Mouse (Mus musculus) stomach, postnatal 0 days (tissue): Measurements from ENCODE around the gene Shroom3. TPM values are rescaled to one million over a fixed set of nuclear protein-coding genes. Genes with fewer than 3 reads are reported as not detected.

Experiments used
- ATAC-seq: fragments of 200-750 bp; cut with Nextera tagmentation; 2 replicates; pipeline ENCODE4 v1.8.0; 2017; ENCODE audit not compliant: low FRiP score, low TSS enrichment
- DNase-seq: peaks from one replicate; pipeline ENCODE4 v3.0.0-alpha.2; 2016; ENCODE audit warnings: low spot score
- H3K27ac ChIP-seq: fragments of 300-500 bp; sonication (generic); replicated peaks from 2 replicates; pipeline ENCODE4 v1.5.1; 2014; ENCODE audit warnings: mild to moderate bottlenecking, control low read depth
- H3K27me3 ChIP-seq: fragments of 300-500 bp; sonication (generic); 2 replicates; pipeline ENCODE4 v1.6.1; 2014; ENCODE audit warnings: low read length; ENCODE audit not compliant: control insufficient read depth, insufficient read depth
- H3K36me3 ChIP-seq: fragments of 300-500 bp; sonication (generic); 2 replicates; pipeline ENCODE4 v1.6.1; 2014; ENCODE audit warnings: low read length, mixed read lengths; ENCODE audit not compliant: control insufficient read depth, insufficient read depth
- H3K4me1 ChIP-seq: fragments of 300-500 bp; sonication (generic); replicated peaks from 2 replicates; pipeline ENCODE4 v1.6.1; 2014; ENCODE audit warnings: antibody characterized with exemption; ENCODE audit not compliant: control insufficient read depth, insufficient read depth
- H3K4me2 ChIP-seq: fragments of 300-500 bp; sonication (generic); replicated peaks from 2 replicates; pipeline ENCODE4 v1.6.1; 2014; ENCODE audit warnings: low read depth, mild to moderate bottlenecking, control low read depth, moderate library complexity
- H3K4me3 ChIP-seq: fragments of 300-500 bp; sonication (generic); 2 replicates; pipeline ENCODE4 v1.5.1; 2014; ENCODE audit warnings: low read depth, low read length, control low read depth
- H3K9ac ChIP-seq: fragments of 300-500 bp; sonication (generic); 2 replicates; pipeline ENCODE4 v1.6.1; 2014; ENCODE audit warnings: mild to moderate bottlenecking, low read length, control low read depth, mixed read lengths
- H3K9me3 ChIP-seq: fragments of 300-500 bp; sonication (generic); 2 replicates; pipeline ENCODE4 v1.6.1; 2016; ENCODE audit warnings: low read length; ENCODE audit not compliant: control insufficient read depth
- CTCF ChIP-seq: IDR thresholded peaks from 2 replicates; pipeline ENCODE4 v1.5.1; 2016; ENCODE audit warnings: antibody characterized with exemption, low read depth, mild to moderate bottlenecking, moderate library complexity
- EP300 ChIP-seq: optimal IDR thresholded peaks from 2 replicates; pipeline ENCODE3; 2016; ENCODE audit warnings: antibody characterized with exemption
- WGBS: fragments of 180-500 bp; shearing (Covaris S2); extraction: QIAGEN DNeasy Blood & Tissue Kit; methylation state at CpG from one replicate; pipeline ENCODE4 v1.1.7; 2014; 5-methylcytosine and 5-hydroxymethylcytosine counted together
- polyA plus RNA-seq: library from polyadenylated mRNA; unstranded; fragments of >200 nt; fragmentation: Nextera tagmentation; extraction: Ambion mirVana; gene quantifications from 2 replicates; pipeline ENCODE4 v1.2.1, GENCODE M21; 2015

Gene Shroom3
- polyA plus RNA-seq, 1 experiment from 2014 or later, result 11.4 TPM

DNA sequence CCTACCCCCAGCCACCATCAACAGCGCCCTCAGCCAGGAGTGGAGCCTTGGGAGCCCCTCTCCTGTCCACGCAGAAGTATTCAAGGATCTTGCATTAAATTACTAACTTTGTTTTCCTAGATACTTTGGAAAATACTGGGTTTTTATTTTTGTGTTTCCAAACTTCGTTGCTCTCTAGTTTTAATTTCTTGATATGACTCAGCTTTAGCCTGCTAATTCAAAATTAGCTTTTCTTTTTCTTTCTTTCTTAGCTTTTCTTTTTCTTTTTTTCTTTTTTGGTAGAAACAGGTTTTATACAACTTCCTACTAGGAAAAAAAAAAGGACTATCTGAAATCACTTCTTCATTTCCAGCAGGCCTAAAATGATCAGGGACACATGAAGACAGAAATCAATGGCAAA lies 284.7 kb downstream of the Shroom3 start:
- no peaks in the 10 kb centered on the region for H3K4me1 ChIP-seq
- no peak for TF ChIP-seq EP300
- no peak for TF ChIP-seq CTCF
- H3K27me3 ChIP-seq, result no peaks in the 10 kb centered on the region
- no peak overlapping the region for H3K27ac ChIP-seq
- ATAC-seq (no peak), DNase-seq (no peak)
- H3K4me3 ChIP-seq, result no peak overlapping the region
- no peak overlapping the region for H3K9ac ChIP-seq
- peaks cover 14% of the 10 kb centered on the region; the same call in 1 of the 2 replicates for H3K36me3 ChIP-seq
- H3K9me3 ChIP-seq, result no peaks in the 10 kb centered on the region
- 92% methylated on average over 3 of the region's 3 CpGs for WGBS
- no peak overlapping the region for H3K4me2 ChIP-seq

DNA sequence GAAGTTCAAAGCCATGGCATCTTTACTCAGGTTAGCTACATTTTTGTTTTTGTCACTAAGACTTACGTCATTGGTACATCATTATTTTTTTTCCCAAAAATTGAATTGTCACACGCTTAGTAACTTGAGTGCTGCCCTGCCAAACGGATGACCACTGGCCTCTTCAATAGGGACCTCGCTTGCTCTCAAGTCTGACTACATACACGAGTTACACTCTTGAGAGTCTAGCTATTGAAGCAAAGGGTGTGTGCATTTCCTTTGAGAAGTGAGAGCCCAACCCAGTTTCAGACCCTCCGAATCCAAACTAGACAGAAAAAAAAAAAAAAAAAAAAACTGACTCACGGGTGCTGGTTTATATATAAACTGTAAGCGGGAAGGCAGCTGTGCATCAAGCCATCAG lies 286.2 kb downstream of the Shroom3 start:
- no peak for DNase-seq
- TF ChIP-seq CTCF (no peak), EP300 (no peak)
- WGBS, result 46% methylated on average over 8 of the region's 8 CpGs
- H3K27me3 ChIP-seq, result no peaks in the 10 kb centered on the region
- no peak overlapping the region for H3K4me2 ChIP-seq
- peaks cover 7% of the 10 kb centered on the region; the same call in 1 of the 2 replicates for H3K36me3 ChIP-seq
- H3K9me3 ChIP-seq, result no peaks in the 10 kb centered on the region
- H3K9ac ChIP-seq, result no peak overlapping the region
- H3K4me1 ChIP-seq, result no peaks in the 10 kb centered on the region
- H3K27ac ChIP-seq, result no peak overlapping the region
- ATAC-seq, result no peak
- no peak overlapping the region for H3K4me3 ChIP-seq

DNA sequence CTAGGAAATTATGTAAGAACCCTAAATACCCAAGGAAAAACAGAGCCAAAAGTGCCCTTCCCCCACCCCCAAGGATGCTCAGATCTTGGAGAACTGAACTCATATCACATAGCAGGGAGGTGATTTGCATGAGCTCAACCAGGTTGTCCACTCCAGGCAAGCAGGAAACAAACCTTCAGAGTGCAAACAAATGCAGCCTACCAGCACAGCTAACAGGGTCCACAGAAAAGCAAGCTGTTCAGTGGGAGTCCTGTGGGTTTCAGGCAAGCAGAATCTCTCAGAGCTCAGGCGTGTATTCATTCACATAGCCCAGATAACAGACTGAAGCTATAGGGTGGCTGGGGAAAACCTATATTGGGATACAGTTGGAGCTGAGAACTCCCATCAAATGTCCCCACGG lies 286.7 kb downstream of the Shroom3 start:
- Histone ChIP-seq H3K36me3 (peaks cover 7% of the 10 kb centered on the region; the same call in 1 of the 2 replicates), H3K4me3 (no peak overlapping the region), H3K4me2 (no peak overlapping the region), H3K9ac (no peak overlapping the region), H3K27ac (0 out of 2 replicates have a peak overlapping the region, but pooled peaks have one; percentile 31), H3K4me1 (no peaks in the 10 kb centered on the region), H3K9me3 (no peaks in the 10 kb centered on the region), H3K27me3 (no peaks in the 10 kb centered on the region)
- ATAC-seq, result peak; percentile 34
- TF ChIP-seq EP300, result no peak
- TF ChIP-seq CTCF, result no peak
- no peak for DNase-seq
- WGBS, result 56% methylated on average over 2 of the region's 2 CpGs

DNA sequence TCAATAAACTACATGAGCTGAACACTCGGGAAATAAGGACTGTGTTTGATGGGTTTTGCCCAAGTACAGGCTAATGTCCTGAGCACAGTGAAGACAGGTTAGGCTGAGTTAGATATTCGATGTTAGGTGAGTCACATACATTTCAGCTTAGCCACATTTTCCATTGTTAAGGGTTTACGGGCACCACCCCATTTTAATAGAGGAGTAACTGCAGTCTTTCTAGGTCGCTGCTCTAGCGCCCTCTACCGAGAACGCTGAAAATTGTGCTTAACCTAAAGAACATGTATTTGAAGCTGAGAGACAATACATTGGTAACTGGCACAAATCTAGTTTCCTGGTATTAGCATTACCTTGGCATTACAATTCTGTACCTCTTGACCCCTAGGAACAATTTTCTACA lies 287.2 kb downstream of the Shroom3 start:
- Histone ChIP-seq H3K4me1 (no peaks in the 10 kb centered on the region), H3K9me3 (no peaks in the 10 kb centered on the region), H3K27me3 (no peaks in the 10 kb centered on the region), H3K36me3 (peaks cover 7% of the 10 kb centered on the region; the same call in 1 of the 2 replicates), H3K27ac (0 out of 2 replicates have a peak overlapping the region, but pooled peaks have one; percentile 2), H3K4me3 (no peak overlapping the region), H3K4me2 (no peak overlapping the region), H3K9ac (no peak overlapping the region)
- ATAC-seq, result peak; percentile 70
- 25% methylated on average over 7 of the region's 7 CpGs for WGBS
- TF ChIP-seq CTCF (peak; percentile 78), EP300 (no peak)
- peak; percentile 72 for DNase-seq

DNA sequence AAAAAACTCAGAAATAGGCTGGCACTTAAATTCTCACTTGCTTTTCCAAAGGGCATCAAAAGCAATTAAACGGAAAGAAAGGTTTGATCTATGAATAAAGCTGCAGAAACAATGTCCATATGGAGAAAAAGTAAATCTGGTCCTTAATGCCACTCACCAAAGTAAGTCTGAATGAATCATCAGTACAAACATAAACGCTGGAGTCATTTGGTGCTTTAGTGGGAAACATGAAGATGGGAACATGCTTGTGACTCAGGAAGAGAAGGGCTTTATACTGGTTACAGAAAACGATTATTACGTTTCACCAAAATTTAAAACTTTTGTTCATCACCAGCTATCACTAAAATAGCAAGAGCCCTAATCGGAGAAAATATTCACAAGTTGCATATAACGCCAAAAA lies 297.2 kb downstream of the Shroom3 start:
- WGBS, result 62% methylated on average over 6 of the region's 6 CpGs
- no peak for DNase-seq

DNA sequence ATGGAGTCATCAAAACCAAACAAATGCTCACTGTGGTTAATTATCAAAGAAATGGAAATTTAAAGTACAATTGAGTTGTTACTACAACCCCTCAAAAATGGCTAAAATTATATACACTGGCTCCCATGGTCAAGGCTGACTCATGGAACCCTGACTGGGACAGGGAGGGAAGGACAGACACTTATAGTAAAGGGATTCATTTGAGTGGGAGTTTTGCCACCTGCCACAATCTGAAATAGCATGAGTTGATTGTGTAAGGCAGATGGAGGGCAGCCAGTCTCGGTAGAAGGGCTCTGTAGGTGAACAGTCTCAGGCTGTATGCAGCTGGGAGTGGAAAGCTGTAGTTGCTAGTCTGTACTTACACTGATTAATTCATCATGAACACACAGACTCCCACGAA lies 297.6 kb downstream of the Shroom3 start:
- Histone ChIP-seq H3K9me3 (no peaks in the 10 kb centered on the region), H3K9ac (no peak overlapping the region), H3K4me1 (no peaks in the 10 kb centered on the region), H3K27ac (no peak overlapping the region), H3K4me3 (no peak overlapping the region), H3K4me2 (no peak overlapping the region), H3K27me3 (no peaks in the 10 kb centered on the region), H3K36me3 (no peaks in the 10 kb centered on the region)
- WGBS, result 67% methylated on average over 2 of the region's 2 CpGs
- no peak for ATAC-seq
- DNase-seq, result no peak
- TF ChIP-seq EP300 (no peak), CTCF (no peak)

More for the DNA sequence above, 297.2 kb downstream of the Shroom3 start:
- Histone ChIP-seq H3K9me3 (no peaks in the 10 kb centered on the region), H3K36me3 (no peaks in the 10 kb centered on the region), H3K4me2 (no peak overlapping the region), H3K9ac (no peak overlapping the region), H3K4me3 (no peak overlapping the region), H3K27me3 (no peaks in the 10 kb centered on the region), H3K4me1 (no peaks in the 10 kb centered on the region), H3K27ac (no peak overlapping the region)
- ATAC-seq, result no peak
- no peak for TF ChIP-seq EP300
- TF ChIP-seq CTCF, result no peak
